Mouse (Mus musculus) lung, postnatal 0 days (tissue): ENCODE measurements at regions not wholly inside any gene's neighbourhood (a gene's known extent, or its start where the extent isn't known, plus 50 kb on each side); places are given as distances from the start of the nearest gene placed in this dataset.

Experiments used
- ATAC-seq: fragments of 200-750 bp; cut with Nextera tagmentation; 2 replicates; pipeline ENCODE4 v1.8.0; 2017; ENCODE audit warnings: moderate library complexity
- DNase-seq: peaks from one replicate; pipeline ENCODE4 v3.0.0-alpha.2; 2016; ENCODE audit warnings: low spot score
- H3K27ac ChIP-seq: fragments of 300-500 bp; sonication (generic); 2 replicates; pipeline ENCODE4 v1.5.1; 2014; ENCODE audit warnings: antibody characterized with exemption, mild to moderate bottlenecking, low read length, mixed read lengths
- H3K27me3 ChIP-seq: fragments of 300-500 bp; sonication (generic); replicated peaks from 2 replicates; pipeline ENCODE4 v1.6.1; 2014; ENCODE audit warnings: low read length, mixed read lengths; ENCODE audit not compliant: insufficient read depth
- H3K36me3 ChIP-seq: fragments of 300-500 bp; sonication (generic); 2 replicates; pipeline ENCODE4 v1.6.1; 2014; ENCODE audit warnings: low read length, mixed read lengths; ENCODE audit not compliant: insufficient read depth
- H3K4me1 ChIP-seq: fragments of 300-500 bp; sonication (generic); 2 replicates; pipeline ENCODE4 v1.6.1; 2014; ENCODE audit warnings: antibody characterized with exemption, low read depth, low read length, mixed read lengths; ENCODE audit not compliant: insufficient read depth
- H3K4me2 ChIP-seq: fragments of 300-500 bp; sonication (generic); replicated peaks from 2 replicates; pipeline ENCODE4 v1.6.1; 2014; ENCODE audit warnings: low read depth, mild to moderate bottlenecking, low read length, moderate library complexity, mixed read lengths
- H3K4me3 ChIP-seq: fragments of 300-500 bp; sonication (generic); 2 replicates; pipeline ENCODE4 v1.5.1; 2014; ENCODE audit warnings: low read depth, low read length
- H3K9ac ChIP-seq: fragments of 300-500 bp; sonication (generic); replicated peaks from 2 replicates; pipeline ENCODE4 v1.6.1; 2014; ENCODE audit warnings: low read depth, mild to moderate bottlenecking
- H3K9me3 ChIP-seq: fragments of 300-500 bp; sonication (generic); 2 replicates; pipeline ENCODE4 v1.6.1; 2016; ENCODE audit warnings: low read length, mixed read lengths
- CTCF ChIP-seq: IDR thresholded peaks from 2 replicates; pipeline ENCODE4 v1.5.1; 2016; ENCODE audit warnings: antibody characterized with exemption, mild to moderate bottlenecking
- EP300 ChIP-seq: IDR thresholded peaks from 2 replicates; pipeline ENCODE4 v1.6.1; 2016; ENCODE audit warnings: antibody characterized with exemption, mild to moderate bottlenecking, control low read depth
- WGBS: fragments of 180-500 bp; shearing (Covaris S2); extraction: QIAGEN DNeasy Blood & Tissue Kit; methylation state at CpG from one replicate; pipeline ENCODE4 v1.1.7; 2014; 5-methylcytosine and 5-hydroxymethylcytosine counted together

DNA sequence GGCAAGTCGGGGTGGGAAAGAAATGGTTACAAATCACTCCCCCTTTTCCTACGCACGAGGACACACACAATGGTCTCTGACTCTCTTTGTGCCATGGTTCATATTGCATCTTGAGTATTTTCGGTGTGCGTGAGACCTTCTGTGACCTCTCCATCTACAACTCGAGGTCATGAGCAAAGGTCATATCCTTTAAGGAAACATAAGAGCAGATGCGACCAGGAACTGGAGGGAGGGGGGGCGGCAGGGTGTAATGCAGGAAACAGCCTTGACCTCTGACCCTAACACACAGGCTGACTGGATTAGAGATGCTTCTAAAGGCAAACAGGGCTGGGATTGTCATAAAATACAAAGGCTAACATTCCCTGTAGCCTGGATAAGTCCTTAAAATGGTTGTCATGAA is 450.7 kb upstream of the Gm10131 start:
- DNase-seq (no peak), ATAC-seq (no peak)
- TF ChIP-seq CTCF: no peak
- Histone ChIP-seq H3K4me3 (no peak overlapping the region), H3K9ac (no peak overlapping the region), H3K4me2 (no peak overlapping the region), H3K36me3 (no peaks in the 10 kb centered on the region), H3K27ac (no peak overlapping the region), H3K4me1 (no peaks in the 10 kb centered on the region), H3K9me3 (no peaks in the 10 kb centered on the region), H3K27me3 (no peaks in the 10 kb centered on the region)
- 45% methylated on average over 8 of the region's 8 CpGs for WGBS

- ATAC-seq (peak; percentile 30), DNase-seq (peak; percentile 54)
- no peaks in the 10 kb centered on the region for H3K36me3 ChIP-seq
- H3K4me2 ChIP-seq: no peak overlapping the region
- H3K4me3 ChIP-seq: no peak overlapping the region
- no peaks in the 10 kb centered on the region for H3K9me3 ChIP-seq
- WGBS: 49% methylated on average over 5 of the region's 5 CpGs
- TF ChIP-seq EP300: peak; percentile 39; the same call in 1 of the 2 replicates
- no peak for TF ChIP-seq CTCF
- no peak overlapping the region for H3K9ac ChIP-seq
- no peaks in the 10 kb centered on the region for H3K4me1 ChIP-seq
- no peaks in the 10 kb centered on the region for H3K27me3 ChIP-seq
- no peak overlapping the region for H3K27ac ChIP-seq
Observed at GRCm38 (mm10) chr8:34549786-34550185, 438.2 kb upstream of the Gm10131 start.

DNA sequence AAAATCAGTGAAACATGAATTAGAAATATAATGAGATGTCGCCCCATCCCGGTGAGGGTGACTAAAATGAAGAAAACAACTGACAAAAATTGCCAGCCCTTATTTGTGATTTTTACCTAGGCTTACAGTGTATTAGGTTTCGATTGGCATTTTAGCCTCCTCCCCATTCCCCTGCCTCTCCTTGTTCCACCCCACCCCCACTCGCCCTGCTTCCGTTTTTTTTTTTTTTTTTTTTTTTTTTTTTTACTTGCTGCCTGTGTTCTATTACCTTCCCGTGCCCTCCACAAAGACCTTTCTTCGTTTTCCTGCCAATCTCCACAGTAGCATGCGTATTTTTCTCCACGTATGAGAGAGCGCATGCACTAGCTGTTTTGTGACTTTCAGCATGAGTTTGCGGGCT is 435.3 kb upstream of the Gm10131 start:
- Histone ChIP-seq H3K27ac (no peak overlapping the region), H3K9me3 (no peaks in the 10 kb centered on the region), H3K4me1 (no peaks in the 10 kb centered on the region), H3K9ac (no peak overlapping the region), H3K27me3 (no peaks in the 10 kb centered on the region), H3K36me3 (no peaks in the 10 kb centered on the region), H3K4me2 (no peak overlapping the region), H3K4me3 (no peak overlapping the region)
- no peak for DNase-seq
- TF ChIP-seq EP300 (no peak), CTCF (no peak)
- 27% methylated on average over 11 of the region's 11 CpGs for WGBS
- ATAC-seq: no peak

DNA sequence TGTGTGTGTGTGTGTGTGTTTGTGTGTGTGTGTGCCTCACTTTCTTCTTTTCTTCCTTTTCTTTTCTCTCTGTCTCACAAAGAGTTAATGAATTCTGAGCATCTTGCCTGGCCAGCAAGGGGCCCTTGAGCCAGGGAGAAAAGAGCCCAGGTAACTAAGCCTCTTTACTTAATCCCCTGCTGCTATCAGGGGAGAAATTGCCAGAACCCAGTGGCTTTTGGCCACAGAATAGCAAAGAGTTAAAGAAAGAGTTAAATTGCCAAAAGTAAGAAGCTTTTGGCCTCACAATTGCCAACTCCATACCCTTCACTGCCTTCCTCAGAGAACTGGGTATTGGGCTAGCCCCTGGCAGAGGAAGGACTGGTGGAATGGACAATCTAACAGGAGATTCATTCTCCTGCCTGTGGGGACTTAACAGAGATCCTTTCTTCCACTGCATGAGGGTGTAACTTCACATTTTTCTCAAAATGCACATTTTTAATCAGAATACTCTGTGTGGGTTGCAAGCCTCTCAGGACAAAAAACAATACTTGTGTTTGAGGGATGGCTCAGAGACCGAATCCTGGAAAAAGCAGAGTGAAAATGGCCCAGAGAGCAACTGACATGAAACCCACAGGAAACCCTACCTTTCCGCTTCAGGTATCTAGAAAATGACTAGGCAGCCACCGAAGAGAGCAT is 431.0 kb upstream of the Gm10131 start:
- TF ChIP-seq EP300 (no peak), CTCF (no peak)
- Histone ChIP-seq H3K36me3 (no peaks in the 10 kb centered on the region), H3K9ac (no peak overlapping the region), H3K27me3 (no peaks in the 10 kb centered on the region), H3K4me3 (no peak overlapping the region), H3K4me1 (no peaks in the 10 kb centered on the region), H3K27ac (no peak overlapping the region), H3K4me2 (no peak overlapping the region), H3K9me3 (no peaks in the 10 kb centered on the region)
- ATAC-seq: no peak
- WGBS: 79% methylated on average over 3 of the region's 3 CpGs
- no peak for DNase-seq

DNA sequence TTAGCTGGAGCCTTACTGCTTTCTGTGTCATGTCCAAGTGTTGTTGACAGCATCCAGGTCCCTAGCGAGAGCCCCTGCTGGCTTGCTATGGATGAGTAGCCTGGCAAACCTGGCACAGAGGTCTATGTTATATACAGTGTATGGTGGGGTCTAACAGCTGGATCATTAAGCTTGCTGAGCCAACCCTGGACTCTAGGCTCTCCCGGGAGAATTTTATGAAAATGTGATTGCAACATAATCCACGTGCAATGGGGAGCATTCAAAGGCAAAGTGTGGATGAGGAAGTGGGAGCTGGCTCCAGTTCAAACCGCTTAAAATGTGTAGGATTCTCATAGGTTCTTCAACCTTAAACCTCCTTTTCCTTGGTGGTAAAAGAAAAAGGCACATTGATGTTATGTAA is 427.7 kb upstream of the Gm10131 start:
- H3K4me3 ChIP-seq: no peak overlapping the region
- no peak for TF ChIP-seq EP300
- no peak for TF ChIP-seq CTCF
- DNase-seq (peak; percentile 68), ATAC-seq (peak; percentile 40)
- H3K36me3 ChIP-seq: no peaks in the 10 kb centered on the region
- no peaks in the 10 kb centered on the region for H3K27me3 ChIP-seq
- WGBS: 31% methylated on average over 4 of the region's 4 CpGs
- no peaks in the 10 kb centered on the region for H3K4me1 ChIP-seq
- no peak overlapping the region for H3K9ac ChIP-seq
- no peak overlapping the region for H3K4me2 ChIP-seq
- no peaks in the 10 kb centered on the region for H3K9me3 ChIP-seq
- H3K27ac ChIP-seq: no peak overlapping the region

GRCm38 (mm10) chr8:34535434-34535833 is 423.9 kb upstream of the Gm10131 start:
- TF ChIP-seq EP300 (no peak), CTCF (no peak)
- H3K27me3 ChIP-seq: no peaks in the 10 kb centered on the region
- H3K27ac ChIP-seq: no peak overlapping the region
- ATAC-seq (no peak), DNase-seq (no peak)
- no peaks in the 10 kb centered on the region for H3K9me3 ChIP-seq
- no peak overlapping the region for H3K4me2 ChIP-seq
- no peaks in the 10 kb centered on the region for H3K36me3 ChIP-seq
- H3K4me3 ChIP-seq: no peak overlapping the region
- H3K9ac ChIP-seq: no peak overlapping the region
- 75% methylated on average over 3 of the region's 3 CpGs for WGBS
- no peaks in the 10 kb centered on the region for H3K4me1 ChIP-seq

DNA sequence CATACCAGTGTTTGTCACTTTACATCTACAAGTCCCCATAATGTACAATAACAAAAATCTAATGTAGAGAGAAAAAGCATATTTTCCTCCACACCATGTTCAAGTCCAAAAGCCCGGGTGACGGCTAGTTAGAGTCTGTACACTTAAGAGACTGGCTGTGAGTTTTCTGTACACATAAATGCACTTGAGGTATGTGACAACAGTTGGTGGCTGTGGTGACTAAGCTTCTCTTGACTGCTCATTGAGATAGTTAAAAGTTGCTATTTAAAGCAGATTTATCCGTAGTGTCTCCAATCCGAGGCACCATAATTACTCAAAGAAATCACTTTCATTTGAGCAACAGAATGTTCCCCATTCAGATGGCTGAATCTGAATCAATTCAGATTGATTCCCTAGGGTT is 421.9 kb upstream of the Gm10131 start:
- no peak overlapping the region for H3K27ac ChIP-seq
- DNase-seq (peak; percentile 53), ATAC-seq (no peak; the same call in 1 of the 2 replicates)
- no peak overlapping the region for H3K9ac ChIP-seq
- no peak overlapping the region; the same call in 1 of the 2 replicates for H3K4me2 ChIP-seq
- no peak overlapping the region for H3K4me3 ChIP-seq
- TF ChIP-seq CTCF (no peak), EP300 (peak; percentile 33; the same call in 1 of the 2 replicates)
- WGBS: 40% methylated on average over 4 of the region's 4 CpGs
- H3K4me1 ChIP-seq: no peaks in the 10 kb centered on the region; the same call in 1 of the 2 replicates
- no peaks in the 10 kb centered on the region for H3K36me3 ChIP-seq
- H3K9me3 ChIP-seq: no peaks in the 10 kb centered on the region
- H3K27me3 ChIP-seq: no peaks in the 10 kb centered on the region
